In genomic region chr12:70326393-70326792, GRCm38 (mm10) we compare ENCODE assay signal across 19 mouse cellular contexts. TPM values are rescaled to one million over a fixed set of nuclear protein-coding genes. Genes with fewer than 3 reads are reported as not detected.
DNase-seq lines count a peak whose midpoint lies in the region; ATAC-seq and TF ChIP-seq lines count a peak whose summit lies in the region.
"Had no signal": no experiment of that assay in that cellular context is flagged by ENCODE, and none has a peak within 500 bp of the region (broad histone marks: within the 10 kb centered on the region; RNA-seq: fewer than 3 reads in every experiment).

No protein-coding gene starts in this region.

- no peaks in the 10 kb centered on the region for H3K27me3 ChIP-seq in hindbrain, embryonic 11.5 days (ENCODE audit: control insufficient read depth, insufficient read depth, low read length)
- no peaks in the 10 kb centered on the region for H3K27me3 ChIP-seq in hindbrain, postnatal 0 days (ENCODE audit: insufficient read depth, low read length)
- no peaks in the 10 kb centered on the region for H3K27me3 ChIP-seq in midbrain, embryonic 11.5 days (ENCODE audit: control insufficient read depth, insufficient read depth, low read length)
- no peaks in the 10 kb centered on the region for H3K27me3 ChIP-seq in midbrain, postnatal 0 days (ENCODE audit: insufficient read depth, low read length)
- H3K27me3 ChIP-seq: embryonic facial prominence, embryonic 12.5 days had no signal

- WGBS in hindbrain, embryonic 11.5 days, result 31% methylated on average over 2 of the region's 2 CpGs
- WGBS in hindbrain, postnatal 0 days, result 17% methylated on average over 2 of the region's 2 CpGs
- 34% methylated on average over 2 of the region's 2 CpGs for WGBS in midbrain, embryonic 11.5 days
- 12% methylated on average over 2 of the region's 2 CpGs for WGBS in midbrain, postnatal 0 days
- WGBS in olfactory bulb, adult 2 months, result 13% methylated on average over 2 of the region's 2 CpGs

- TF ChIP-seq CTCF in hindbrain, postnatal 0 days (IDR thresholded peaks at IDR 0.05; ENCODE audit: low read depth), result no peak
- TF ChIP-seq CTCF in midbrain, postnatal 0 days (IDR thresholded peaks at IDR 0.05), result no peak
- TF ChIP-seq CTCF in olfactory bulb, adult 2 months (IDR thresholded peaks at IDR 0.05; ENCODE audit: insufficient read depth, low read depth, low read length), result no peak

- H3K9ac ChIP-seq in hindbrain, embryonic 11.5 days (ENCODE audit: low read depth, low read length), result no peak overlapping the region
- no peak overlapping the region for H3K9ac ChIP-seq in hindbrain, postnatal 0 days (replicated peaks; ENCODE audit: low read length)
- no peak overlapping the region for H3K9ac ChIP-seq in midbrain, embryonic 11.5 days (ENCODE audit: low read length)
- H3K9ac ChIP-seq in midbrain, postnatal 0 days (replicated peaks; ENCODE audit: low read length, poor library complexity, severe bottlenecking), result no peak overlapping the region
- H3K9ac ChIP-seq: embryonic facial prominence, embryonic 12.5 days; hindbrain, embryonic 14.5 days had no signal

- no peak overlapping the region for H3K4me3 ChIP-seq in hindbrain, embryonic 11.5 days (ENCODE audit: low read depth, low read length)
- H3K4me3 ChIP-seq in hindbrain, postnatal 0 days (ENCODE audit: low read length), result no peak overlapping the region
- H3K4me3 ChIP-seq in midbrain, embryonic 11.5 days (ENCODE audit: low read depth, low read length), result no peak overlapping the region
- H3K4me3 ChIP-seq in midbrain, postnatal 0 days (ENCODE audit: low read depth, low read length), result no peak overlapping the region
- no peak overlapping the region for H3K4me3 ChIP-seq in olfactory bulb, adult 2 months (ENCODE audit: insufficient read depth, low read depth, low read length)
- H3K4me3 ChIP-seq: embryonic facial prominence, embryonic 12.5 days; heart, embryonic 10.5 days had no signal

- ATAC-seq in hindbrain, embryonic 11.5 days (ENCODE audit: low FRiP score), result no peak
- ATAC-seq in hindbrain, postnatal 0 days, result no peak
- ATAC-seq in midbrain, embryonic 11.5 days (ENCODE audit: low FRiP score), result peak; percentile 40; the same call in 1 of the 2 replicates
- no peak for ATAC-seq in midbrain, postnatal 0 days (ENCODE audit: low FRiP score)
- ATAC-seq: CD4-positive, CD25-positive, alpha-beta regulatory T cell, adult 4 months; inflammation-experienced regulatory T-cells, adult 6 months had no signal

- no peaks in the 10 kb centered on the region for H3K36me3 ChIP-seq in hindbrain, embryonic 11.5 days (ENCODE audit: control insufficient read depth, insufficient read depth, low read length)
- no peaks in the 10 kb centered on the region for H3K36me3 ChIP-seq in hindbrain, postnatal 0 days (ENCODE audit: insufficient read depth, low read length)
- no peaks in the 10 kb centered on the region for H3K36me3 ChIP-seq in midbrain, embryonic 11.5 days (ENCODE audit: control insufficient read depth, insufficient read depth, low read length)
- H3K36me3 ChIP-seq in midbrain, postnatal 0 days (ENCODE audit: insufficient read depth, low read length), result 0 out of 2 replicates have a peak, but pooled peaks cover 2% of the 10 kb centered on the region
- H3K36me3 ChIP-seq: embryonic facial prominence, embryonic 12.5 days; G1E; heart, embryonic 10.5 days had no signal

- TF ChIP-seq POLR2A in olfactory bulb, adult 2 months (IDR thresholded peaks at IDR 0.05; ENCODE audit: insufficient read depth, low read depth, low read length), result no peak

- H3K27ac ChIP-seq in hindbrain, embryonic 11.5 days (ENCODE audit: low read depth, low read length), result no peak overlapping the region
- H3K27ac ChIP-seq in hindbrain, postnatal 0 days, result no peak overlapping the region
- no peak overlapping the region for H3K27ac ChIP-seq in midbrain, embryonic 11.5 days (ENCODE audit: low read depth, low read length)
- no peak overlapping the region for H3K27ac ChIP-seq in midbrain, postnatal 0 days (ENCODE audit: low read depth, low read length)
- H3K27ac ChIP-seq in olfactory bulb, adult 2 months (ENCODE audit: insufficient read depth, low read depth, low read length), result peak overlapping the region; percentile 2; the same call in 1 of the 2 replicates
- H3K27ac ChIP-seq: embryonic facial prominence, embryonic 12.5 days; heart, embryonic 10.5 days; hindbrain, embryonic 14.5 days had no signal

- H3K4me1 ChIP-seq in hindbrain, embryonic 11.5 days (replicated peaks; ENCODE audit: control insufficient read depth, insufficient read depth, low read length), result no peaks in the 10 kb centered on the region
- H3K4me1 ChIP-seq in hindbrain, postnatal 0 days (ENCODE audit: insufficient read depth, low read length), result peaks cover 8% of the 10 kb centered on the region; the same call in 1 of the 2 replicates
- peaks cover 5% of the 10 kb centered on the region; the same call in 1 of the 2 replicates for H3K4me1 ChIP-seq in midbrain, embryonic 11.5 days (ENCODE audit: control insufficient read depth, insufficient read depth, low read length)
- no peaks in the 10 kb centered on the region for H3K4me1 ChIP-seq in midbrain, postnatal 0 days (ENCODE audit: insufficient read depth, low read length)
- peaks cover 15% of the 10 kb centered on the region for H3K4me1 ChIP-seq in olfactory bulb, adult 2 months (ENCODE audit: control insufficient read depth, insufficient read depth, low read length)
- H3K4me1 ChIP-seq: embryonic facial prominence, embryonic 12.5 days; heart, embryonic 10.5 days had no signal

- H3K4me2 ChIP-seq in hindbrain, embryonic 11.5 days (replicated peaks; ENCODE audit: low read depth, low read length), result no peak overlapping the region
- H3K4me2 ChIP-seq in hindbrain, postnatal 0 days (ENCODE audit: low read depth, low read length), result no peak overlapping the region
- no peak overlapping the region for H3K4me2 ChIP-seq in midbrain, embryonic 11.5 days
- no peak overlapping the region for H3K4me2 ChIP-seq in midbrain, postnatal 0 days (ENCODE audit: low read depth, low read length, poor library complexity, severe bottlenecking)
- H3K4me2 ChIP-seq: embryonic facial prominence, embryonic 12.5 days; hindbrain, embryonic 14.5 days had no signal

- no peaks in the 10 kb centered on the region for H3K9me3 ChIP-seq in hindbrain, embryonic 11.5 days (ENCODE audit: control insufficient read depth, low read length)
- no peaks in the 10 kb centered on the region for H3K9me3 ChIP-seq in hindbrain, postnatal 0 days (ENCODE audit: low read length)
- H3K9me3 ChIP-seq in midbrain, embryonic 11.5 days (ENCODE audit: control insufficient read depth, low read length), result no peaks in the 10 kb centered on the region
- no peaks in the 10 kb centered on the region for H3K9me3 ChIP-seq in midbrain, postnatal 0 days (ENCODE audit: low read length)
- H3K9me3 ChIP-seq: embryonic facial prominence, embryonic 12.5 days; G1E; heart, embryonic 10.5 days had no signal

- DNase-seq in embryo, embryonic 10 days (ENCODE audit: low spot score), result peak; percentile 16
- DNase-seq in embryo, embryonic 9.5 days (ENCODE audit: extremely low spot score), result no peak
- peak; percentile 12 for DNase-seq in hindbrain, embryonic 11.5 days (ENCODE audit: low spot score)
- DNase-seq in hindbrain, postnatal 0 days (ENCODE audit: low spot score), result no peak
- DNase-seq in midbrain, embryonic 11.5 days (ENCODE audit: low spot score, missing footprints), result peak; percentile 87
- DNase-seq in midbrain, postnatal 0 days (ENCODE audit: low spot score), result no peak
- no peak for DNase-seq in cerebellum, postnatal 36 days
- DNase-seq: B cell, adult 2 months; gastrocnemius, postnatal 36 days; heart, adult 11 months; heart, postnatal 10 days; heart, postnatal 4 days had no signal

RNA-seq across cellular contexts. Expression of gene Trim9, which starts 21.0 kb away (rescaled TPM):
- 14.3 and 18.4 TPM in 2 replicates for polyA plus RNA-seq in hindbrain, embryonic 11.5 days (2014; fragmentation: Nextera tagmentation; extraction: Ambion mirVana)
- 214 and 239 TPM in 2 replicates for total RNA-seq in hindbrain, postnatal 0 days (2014; rRNA removed)
- polyA plus RNA-seq in hindbrain, postnatal 0 days (2015; fragmentation: Nextera tagmentation; extraction: Ambion mirVana), result 102 and 105 TPM in 2 replicates
- polyA plus RNA-seq in midbrain, embryonic 11.5 days (2014; fragmentation: Nextera tagmentation; extraction: Ambion mirVana), result 26.8 and 28.4 TPM in 2 replicates
- total RNA-seq in midbrain, postnatal 0 days (2014; rRNA removed), result 219 and 234 TPM in 2 replicates
- polyA plus RNA-seq in midbrain, postnatal 0 days (2015; fragmentation: Nextera tagmentation; extraction: Ambion mirVana), result 116 and 120 TPM in 2 replicates
- 121 and 158 TPM in 2 replicates for polyA plus RNA-seq in olfactory bulb, adult 2 months (2012; ENCODE audit: insufficient read depth, insufficient read length, low replicate concordance, missing spikeins)
- polyA plus RNA-seq: G1E; inflammation-experienced regulatory T-cells, adult 6 months had no signal

Comparison
In these comparisons a context has a peak if more than half of its experiments do, and no peak if none do; other contexts are left out.
1. DNase-seq: peak in embryo, embryonic 10 days (single experiment), hindbrain, embryonic 11.5 days (single experiment) and midbrain, embryonic 11.5 days (single experiment); none in embryo, embryonic 9.5 days (single experiment), hindbrain, postnatal 0 days (single experiment), midbrain, postnatal 0 days (single experiment) and cerebellum, postnatal 36 days (0 of 2).